In the genomic region with DNA sequence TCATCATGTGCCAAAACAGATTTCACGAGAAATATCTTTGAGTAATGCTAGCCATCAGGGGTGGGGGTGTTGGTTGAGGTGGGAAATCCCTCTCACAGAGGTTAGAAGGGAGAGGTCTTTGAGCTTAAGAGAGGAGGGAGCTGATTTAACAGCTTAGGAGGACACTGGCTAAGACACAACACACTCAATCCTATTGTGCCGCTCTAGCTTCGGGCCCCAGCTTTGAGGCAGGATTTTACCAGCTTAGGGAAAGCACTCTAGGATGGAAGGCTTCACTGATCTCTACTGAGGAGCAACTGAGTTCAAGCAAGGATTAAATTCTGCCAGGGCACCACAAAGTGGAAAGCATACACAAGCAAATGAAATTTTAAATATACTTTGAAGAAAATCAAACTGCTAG, we compare ENCODE assay signal across 9 mouse cellular contexts. TPM values are rescaled to one million over a fixed set of nuclear protein-coding genes. Genes with fewer than 3 reads are reported as not detected.
DNase-seq lines count a peak whose midpoint lies in the region; ATAC-seq and TF ChIP-seq lines count a peak whose summit lies in the region.
"Had no signal": no experiment of that assay in that cellular context is flagged by ENCODE, and none has a peak within 500 bp of the region (broad histone marks: within the 10 kb centered on the region; RNA-seq: fewer than 3 reads in every experiment).

No protein-coding gene starts in this region.

- H3K27ac ChIP-seq in kidney, embryonic 15.5 days, result no peak overlapping the region
- H3K27ac ChIP-seq in embryonic facial prominence, embryonic 15.5 days (replicated peaks), result no peak overlapping the region
- no peak overlapping the region for H3K27ac ChIP-seq in limb, embryonic 11.5 days (replicated peaks; ENCODE audit: low read depth, low read length)
- no peak overlapping the region for H3K27ac ChIP-seq in neural tube, embryonic 14.5 days (ENCODE audit: low read depth, low read length)
- H3K27ac ChIP-seq in kidney, adult 2 months (ENCODE audit: insufficient read depth, low read depth, low read length), result no peak overlapping the region

- no peak for TF ChIP-seq POLR2A in kidney, adult 2 months (IDR thresholded peaks at IDR 0.05; ENCODE audit: low read depth, low read length)

- peak overlapping the region; percentile 28; the same call in 1 of the 2 replicates for H3K9ac ChIP-seq in kidney, embryonic 15.5 days
- no peak overlapping the region for H3K9ac ChIP-seq in embryonic facial prominence, embryonic 15.5 days
- H3K9ac ChIP-seq in limb, embryonic 11.5 days (ENCODE audit: low read length), result no peak overlapping the region
- H3K9ac ChIP-seq in neural tube, embryonic 14.5 days (replicated peaks; ENCODE audit: low read depth, low read length), result no peak overlapping the region

- H3K4me2 ChIP-seq in kidney, embryonic 15.5 days, result peak overlapping the region; percentile 88
- H3K4me2 ChIP-seq in embryonic facial prominence, embryonic 15.5 days (replicated peaks), result peak overlapping the region; percentile 17
- no peak overlapping the region for H3K4me2 ChIP-seq in limb, embryonic 11.5 days (ENCODE audit: low read depth, severe bottlenecking)
- H3K4me2 ChIP-seq in neural tube, embryonic 14.5 days (ENCODE audit: low read depth, low read length), result peak overlapping the region; percentile 7; the same call in 1 of the 2 replicates

- no peak for ATAC-seq in kidney, embryonic 15.5 days (replicated peaks; ENCODE audit: low FRiP score)
- ATAC-seq in embryonic facial prominence, embryonic 15.5 days (ENCODE audit: insufficient number of reproducible peaks, low FRiP score, low TSS enrichment, low read depth), result no peak
- no peak for ATAC-seq in limb, embryonic 11.5 days (ENCODE audit: insufficient number of reproducible peaks, low FRiP score, low TSS enrichment, low read depth)
- ATAC-seq in neural tube, embryonic 14.5 days (ENCODE audit: low read depth), result no peak

- intact Hi-C loops in left cerebral cortex, postnatal 10 days (cut with DNase I), result loop anchor here (5.0 kb wide), 1 partner anchor 45 kb away; the partner anchor contains the start of genes Tmem179b and Tmem223

- no peaks in the 10 kb centered on the region for H3K9me3 ChIP-seq in kidney, embryonic 15.5 days (replicated peaks)
- H3K9me3 ChIP-seq in embryonic facial prominence, embryonic 15.5 days (replicated peaks), result no peaks in the 10 kb centered on the region
- no peaks in the 10 kb centered on the region for H3K9me3 ChIP-seq in limb, embryonic 11.5 days (ENCODE audit: control insufficient read depth, low read length)
- no peaks in the 10 kb centered on the region for H3K9me3 ChIP-seq in neural tube, embryonic 14.5 days (ENCODE audit: control insufficient read depth, low read length)

- H3K4me3 ChIP-seq in kidney, embryonic 15.5 days (replicated peaks), result peak overlapping the region; percentile 17; the same call in 1 of the 2 replicates
- H3K4me3 ChIP-seq in embryonic facial prominence, embryonic 15.5 days (replicated peaks), result 0 out of 2 replicates have a peak overlapping the region, but pooled peaks have one; percentile 8
- H3K4me3 ChIP-seq in limb, embryonic 11.5 days (ENCODE audit: low read depth, low read length), result 0 out of 2 replicates have a peak overlapping the region, but pooled peaks have one; percentile 0
- no peak overlapping the region for H3K4me3 ChIP-seq in neural tube, embryonic 14.5 days (ENCODE audit: low read depth, low read length)
- H3K4me3 ChIP-seq in kidney, adult 2 months (ENCODE audit: insufficient read depth, low read depth, low read length), result no peak overlapping the region

- no peak for DNase-seq in kidney, adult 11 months
- no peak for DNase-seq in limb, embryonic 11.5 days (ENCODE audit: low spot score)
- DNase-seq in left cerebral cortex, postnatal 10 days (ENCODE audit: extremely low spot score in 1 of 2, low spot score in 2 of 2), result no peak
- DNase-seq in kidney, adult 2 months, result no peak
- DNase-seq in adrenal gland, postnatal 10 days, result no peak
- DNase-seq: kidney, postnatal 25 days had no signal

- TF ChIP-seq CTCF in kidney, adult 2 months (conservative IDR thresholded peaks at IDR 0.05; ENCODE audit: insufficient read depth, insufficient read length, low read depth, low read length), result no peak

- peaks cover 50% of the 10 kb centered on the region for H3K36me3 ChIP-seq in kidney, embryonic 15.5 days
- H3K36me3 ChIP-seq in embryonic facial prominence, embryonic 15.5 days, result peaks cover 46% of the 10 kb centered on the region
- H3K36me3 ChIP-seq in limb, embryonic 11.5 days (ENCODE audit: control insufficient read depth, insufficient read depth, low read length), result peaks cover 13% of the 10 kb centered on the region
- peaks cover 22% of the 10 kb centered on the region for H3K36me3 ChIP-seq in neural tube, embryonic 14.5 days (ENCODE audit: control insufficient read depth, insufficient read depth, low read length)
- H3K36me3 ChIP-seq in kidney, adult 2 months (ENCODE audit: control insufficient read depth, insufficient read depth, low read length), result peaks cover 3% of the 10 kb centered on the region; the same call in 1 of the 2 replicates

- H3K4me1 ChIP-seq in kidney, embryonic 15.5 days, result peaks cover 30% of the 10 kb centered on the region
- peaks cover 27% of the 10 kb centered on the region for H3K4me1 ChIP-seq in embryonic facial prominence, embryonic 15.5 days
- peaks cover 10% of the 10 kb centered on the region for H3K4me1 ChIP-seq in limb, embryonic 11.5 days (ENCODE audit: control insufficient read depth, insufficient read depth, low read length)
- peaks cover 37% of the 10 kb centered on the region for H3K4me1 ChIP-seq in neural tube, embryonic 14.5 days (ENCODE audit: control insufficient read depth, insufficient read depth, low read length)
- peaks cover 6% of the 10 kb centered on the region; the same call in 1 of the 2 replicates for H3K4me1 ChIP-seq in kidney, adult 2 months (ENCODE audit: control insufficient read depth, insufficient read depth, low read length)

- H3K27me3 ChIP-seq in kidney, embryonic 15.5 days, result no peaks in the 10 kb centered on the region
- no peaks in the 10 kb centered on the region for H3K27me3 ChIP-seq in embryonic facial prominence, embryonic 15.5 days
- no peaks in the 10 kb centered on the region for H3K27me3 ChIP-seq in limb, embryonic 11.5 days (ENCODE audit: control insufficient read depth, insufficient read depth, low read length)
- no peaks in the 10 kb centered on the region for H3K27me3 ChIP-seq in neural tube, embryonic 14.5 days (ENCODE audit: control insufficient read depth, insufficient read depth, low read length)
- H3K27me3 ChIP-seq in kidney, adult 2 months (replicated peaks; ENCODE audit: control insufficient read depth, insufficient read depth, low read length), result no peaks in the 10 kb centered on the region

- 84% methylated on average over 3 of the region's 3 CpGs for WGBS in kidney, embryonic 15.5 days
- 70% methylated on average over 3 of the region's 3 CpGs for WGBS in embryonic facial prominence, embryonic 15.5 days
- WGBS in limb, embryonic 11.5 days, result 91% methylated on average over 3 of the region's 3 CpGs
- 84% methylated on average over 3 of the region's 3 CpGs for WGBS in neural tube, embryonic 14.5 days
- WGBS in kidney, adult 2 months, result 57% methylated on average over 3 of the region's 3 CpGs

RNA-seq across cellular contexts. Expression of gene Ttc9c, which starts 2.1 kb away (rescaled TPM):
- 61.7 and 62.7 TPM in 2 replicates for polyA plus RNA-seq in kidney, embryonic 15.5 days (2015; fragmentation: Nextera tagmentation; extraction: Ambion mirVana)
- 53.0 and 58.4 TPM in 2 replicates for polyA plus RNA-seq in embryonic facial prominence, embryonic 15.5 days (2015; fragmentation: Nextera tagmentation; extraction: Ambion mirVana)
- polyA plus RNA-seq in limb, embryonic 11.5 days (2014; fragmentation: Nextera tagmentation; extraction: Ambion mirVana), result 63.3 and 67.1 TPM in 2 replicates
- 52.2 and 54.3 TPM in 2 replicates for polyA plus RNA-seq in neural tube, embryonic 14.5 days (2014; fragmentation: Nextera tagmentation; extraction: Ambion mirVana)
- 10 to 100 TPM; 27.7 to 29.0 TPM for total RNA-seq in left cerebral cortex, postnatal 10 days (2021)
- polyA plus RNA-seq in kidney, adult 2 months (2012; rRNA removed), result 15.4 and 18.7 TPM in 2 replicates
- total RNA-seq in adrenal gland, postnatal 10 days (2021), result 10 to 100 TPM; 25.7 to 30.7 TPM

RNA-seq across cellular contexts. Expression of gene Hnrnpul2, which starts 2.8 kb away (rescaled TPM):
- 5.6 and 6.4 TPM in 2 replicates for polyA plus RNA-seq in kidney, embryonic 15.5 days (2015; fragmentation: Nextera tagmentation; extraction: Ambion mirVana)
- polyA plus RNA-seq in embryonic facial prominence, embryonic 15.5 days (2015; fragmentation: Nextera tagmentation; extraction: Ambion mirVana), result 6.0 and 7.1 TPM in 2 replicates
- polyA plus RNA-seq in limb, embryonic 11.5 days (2014; fragmentation: Nextera tagmentation; extraction: Ambion mirVana), result 6.9 and 8.0 TPM in 2 replicates
- 9.1 and 9.5 TPM in 2 replicates for polyA plus RNA-seq in neural tube, embryonic 14.5 days (2014; fragmentation: Nextera tagmentation; extraction: Ambion mirVana)
- total RNA-seq in left cerebral cortex, postnatal 10 days (2021), result 10 to 100 TPM; 98.6 to 98.9 TPM
- polyA plus RNA-seq in kidney, adult 2 months (2012; rRNA removed), result 19.3 and 25.5 TPM in 2 replicates
- total RNA-seq in adrenal gland, postnatal 10 days (2021), result 10 to 100 TPM; 58.0 to 62.7 TPM

RNA-seq across cellular contexts. Expression of gene AC129217.1, which starts 12.6 kb away (rescaled TPM):
- not detected in 2 replicates for polyA plus RNA-seq in kidney, embryonic 15.5 days (2015; fragmentation: Nextera tagmentation; extraction: Ambion mirVana)
- not detected in 2 replicates for polyA plus RNA-seq in embryonic facial prominence, embryonic 15.5 days (2015; fragmentation: Nextera tagmentation; extraction: Ambion mirVana)
- polyA plus RNA-seq in limb, embryonic 11.5 days (2014; fragmentation: Nextera tagmentation; extraction: Ambion mirVana), result not detected in 2 replicates
- not detected in 2 replicates for polyA plus RNA-seq in neural tube, embryonic 14.5 days (2014; fragmentation: Nextera tagmentation; extraction: Ambion mirVana)
- total RNA-seq in left cerebral cortex, postnatal 10 days (2021), result 1 to 10 TPM in 1 of 2 experiments, not detected in 1; 1.9 TPM
- 3.5 TPM in 1 of 2 replicates, not detected in the other for polyA plus RNA-seq in kidney, adult 2 months (2012; rRNA removed)
- not detected for total RNA-seq in adrenal gland, postnatal 10 days (2021)

RNA-seq across cellular contexts. Expression of gene Zbtb3, which starts 14.6 kb away (rescaled TPM):
- polyA plus RNA-seq in kidney, embryonic 15.5 days (2015; fragmentation: Nextera tagmentation; extraction: Ambion mirVana), result 5.1 and 5.7 TPM in 2 replicates
- polyA plus RNA-seq in embryonic facial prominence, embryonic 15.5 days (2015; fragmentation: Nextera tagmentation; extraction: Ambion mirVana), result 5.6 and 5.9 TPM in 2 replicates
- 4.8 and 5.0 TPM in 2 replicates for polyA plus RNA-seq in limb, embryonic 11.5 days (2014; fragmentation: Nextera tagmentation; extraction: Ambion mirVana)
- polyA plus RNA-seq in neural tube, embryonic 14.5 days (2014; fragmentation: Nextera tagmentation; extraction: Ambion mirVana), result 7.1 and 7.7 TPM in 2 replicates
- total RNA-seq in left cerebral cortex, postnatal 10 days (2021), result 1 to 10 TPM; 4.5 to 5.5 TPM
- 1.4 and 1.6 TPM in 2 replicates for polyA plus RNA-seq in kidney, adult 2 months (2012; rRNA removed)
- total RNA-seq in adrenal gland, postnatal 10 days (2021), result 1 to 10 TPM; 2.0 to 2.3 TPM

RNA-seq across cellular contexts. Expression of gene Polr2g, which starts 18.6 kb away (rescaled TPM):
- polyA plus RNA-seq in kidney, embryonic 15.5 days (2015; fragmentation: Nextera tagmentation; extraction: Ambion mirVana), result 172 and 187 TPM in 2 replicates
- polyA plus RNA-seq in embryonic facial prominence, embryonic 15.5 days (2015; fragmentation: Nextera tagmentation; extraction: Ambion mirVana), result 153 and 160 TPM in 2 replicates
- polyA plus RNA-seq in limb, embryonic 11.5 days (2014; fragmentation: Nextera tagmentation; extraction: Ambion mirVana), result 197 and 206 TPM in 2 replicates
- 141 and 153 TPM in 2 replicates for polyA plus RNA-seq in neural tube, embryonic 14.5 days (2014; fragmentation: Nextera tagmentation; extraction: Ambion mirVana)
- total RNA-seq in left cerebral cortex, postnatal 10 days (2021), result 100 to 1,000 TPM; 109 to 110 TPM
- polyA plus RNA-seq in kidney, adult 2 months (2012; rRNA removed), result 60.7 and 72.9 TPM in 2 replicates
- total RNA-seq in adrenal gland, postnatal 10 days (2021), result 10 to 100 TPM; 81.3 to 90.4 TPM

Comparison
In these comparisons a context has a peak if more than half of its experiments do, and no peak if none do; other contexts are left out.
1. H3K4me3 ChIP-seq: peak in kidney, embryonic 15.5 days (single experiment), embryonic facial prominence, embryonic 15.5 days (single experiment) and limb, embryonic 11.5 days (single experiment); none in neural tube, embryonic 14.5 days (single experiment) and kidney, adult 2 months (single experiment).